Mouse (Mus musculus): ENCODE measurements around the gene Tmem52b. TPM values are rescaled to one million over a fixed set of nuclear protein-coding genes. Genes with fewer than 3 reads are reported as not detected.

Tmem52b gene
- total and polyA plus RNA-seq, 2 experiments from 2014 or later, result not detected

DNA sequence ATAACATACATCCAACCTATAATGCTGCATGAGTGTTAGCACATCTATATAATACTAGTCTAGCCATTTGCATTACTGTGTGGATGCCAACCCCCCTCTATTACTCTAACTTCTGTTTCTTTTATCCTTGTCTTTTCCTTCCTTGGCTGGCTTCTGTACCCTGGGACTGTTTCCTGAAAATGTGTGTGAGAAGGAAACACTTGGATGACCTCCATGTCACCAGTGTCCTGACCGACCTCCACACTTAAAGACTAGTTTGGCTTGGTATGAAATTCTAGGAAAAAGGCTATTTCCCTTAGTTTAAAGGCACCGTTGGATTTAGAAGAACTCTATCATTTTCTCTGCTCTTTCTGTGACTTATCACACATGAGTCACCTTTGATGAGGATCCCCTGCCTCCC, 15.1 kb downstream of the Tmem52b start:
- ATAC-seq (ENCODE audit: low FRiP score) (no peak), DNase-seq (ENCODE audit: low spot score) (no peak)
- no peak overlapping the region for H3K4me3 ChIP-seq (ENCODE audit: low read depth, low read length)
- no peaks in the 10 kb centered on the region for H3K9me3 ChIP-seq (ENCODE audit: low read length)
- no peaks in the 10 kb centered on the region for H3K36me3 ChIP-seq (ENCODE audit: insufficient read depth, low read length)
- H3K4me1 ChIP-seq (ENCODE audit: insufficient read depth, low read length), result no peaks in the 10 kb centered on the region
- H3K27ac ChIP-seq (ENCODE audit: low read depth, low read length), result no peak overlapping the region
- no peak overlapping the region for H3K9ac ChIP-seq (replicated peaks; ENCODE audit: low read length, poor library complexity, severe bottlenecking)
- no peak for TF ChIP-seq CTCF (IDR thresholded peaks at IDR 0.05)
- WGBS, result 85% methylated on average over 2 of the region's 2 CpGs
- no peaks in the 10 kb centered on the region for H3K27me3 ChIP-seq (ENCODE audit: insufficient read depth, low read length)
- H3K4me2 ChIP-seq (ENCODE audit: low read depth, low read length, poor library complexity, severe bottlenecking), result no peak overlapping the region

DNA sequence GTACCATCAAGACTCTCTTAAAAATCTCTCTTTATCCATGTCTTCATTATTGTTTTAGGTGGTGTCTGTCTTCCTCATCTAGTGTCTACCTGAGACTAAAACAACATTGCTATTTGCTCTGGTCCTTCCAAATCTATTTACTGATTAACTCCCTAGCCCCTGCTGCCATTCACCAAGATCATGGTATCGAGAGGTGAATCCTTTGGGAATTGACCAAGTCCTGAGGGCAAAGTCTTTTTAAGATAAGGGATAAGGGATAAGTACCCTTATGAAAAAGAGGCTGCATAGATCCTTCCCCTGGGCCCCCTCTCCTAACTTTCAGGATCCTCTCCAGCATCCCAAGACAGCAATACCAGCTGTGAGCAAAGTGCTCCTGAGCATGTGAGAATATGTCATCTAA, 17.2 kb downstream of the Tmem52b start:
- H3K27me3 ChIP-seq (ENCODE audit: insufficient read depth, low read length), result no peaks in the 10 kb centered on the region
- TF ChIP-seq CTCF (IDR thresholded peaks at IDR 0.05), result no peak
- no peak overlapping the region for H3K27ac ChIP-seq (ENCODE audit: low read depth, low read length)
- no peak overlapping the region for H3K4me2 ChIP-seq (ENCODE audit: low read depth, low read length, poor library complexity, severe bottlenecking)
- no peak overlapping the region for H3K9ac ChIP-seq (replicated peaks; ENCODE audit: low read length, poor library complexity, severe bottlenecking)
- no peaks in the 10 kb centered on the region for H3K36me3 ChIP-seq (ENCODE audit: insufficient read depth, low read length)
- no peak for ATAC-seq (ENCODE audit: low FRiP score)
- no peak for DNase-seq (ENCODE audit: low spot score)
- H3K4me3 ChIP-seq (ENCODE audit: low read depth, low read length), result no peak overlapping the region
- 74% methylated on average over 1 of the region's 1 CpGs for WGBS
- no peaks in the 10 kb centered on the region for H3K9me3 ChIP-seq (ENCODE audit: low read length)
- H3K4me1 ChIP-seq (ENCODE audit: insufficient read depth, low read length), result no peaks in the 10 kb centered on the region

- DNase-seq (ENCODE audit: low spot score), result no peak
- no peak for ATAC-seq (ENCODE audit: low FRiP score)
- TF ChIP-seq CTCF (IDR thresholded peaks at IDR 0.05), result no peak
- Histone ChIP-seq H3K9me3 (ENCODE audit: low read length) (no peaks in the 10 kb centered on the region), H3K4me1 (ENCODE audit: insufficient read depth, low read length) (peaks cover 6% of the 10 kb centered on the region; the same call in 1 of the 2 replicates), H3K4me3 (ENCODE audit: low read depth, low read length) (no peak overlapping the region), H3K27me3 (ENCODE audit: insufficient read depth, low read length) (no peaks in the 10 kb centered on the region), H3K36me3 (ENCODE audit: insufficient read depth, low read length) (no peaks in the 10 kb centered on the region), H3K4me2 (ENCODE audit: low read depth, low read length, poor library complexity, severe bottlenecking) (no peak overlapping the region), H3K9ac (replicated peaks; ENCODE audit: low read length, poor library complexity, severe bottlenecking) (no peak overlapping the region), H3K27ac (ENCODE audit: low read depth, low read length) (no peak overlapping the region)
Observed at GRCm38 (mm10) chr6:129530261-129530660, 17.9 kb downstream of the Tmem52b start.

DNA sequence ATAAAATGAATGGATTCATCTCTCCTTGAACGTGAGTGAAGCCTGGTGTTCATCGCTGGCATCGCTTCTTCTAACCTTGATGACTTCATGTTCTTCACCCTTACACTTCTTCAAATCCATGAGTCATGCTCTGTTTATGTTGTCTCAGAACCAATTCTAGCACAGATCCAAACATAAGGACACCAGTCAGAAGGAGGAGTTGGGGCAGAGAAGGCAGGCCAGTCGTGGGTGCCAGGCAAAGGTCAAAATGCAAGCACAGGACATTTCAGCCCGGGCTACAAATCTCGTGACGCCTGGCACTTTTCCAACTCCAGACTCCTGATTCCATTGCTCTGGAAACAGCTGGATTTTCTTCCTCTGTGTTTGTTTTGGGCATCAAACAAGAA, 20.2 kb downstream of the Tmem52b start:
- H3K9ac ChIP-seq (replicated peaks; ENCODE audit: low read length, poor library complexity, severe bottlenecking), result peak overlapping the region; percentile 90
- peak; percentile 54 for TF ChIP-seq CTCF (IDR thresholded peaks at IDR 0.05)
- peaks cover 5% of the 10 kb centered on the region; the same call in 1 of the 2 replicates for H3K36me3 ChIP-seq (ENCODE audit: insufficient read depth, low read length)
- peaks cover 13% of the 10 kb centered on the region for H3K4me1 ChIP-seq (ENCODE audit: insufficient read depth, low read length)
- peak overlapping the region; percentile 82 for H3K4me3 ChIP-seq (ENCODE audit: low read depth, low read length)
- peak; percentile 69 for DNase-seq (ENCODE audit: low spot score)
- no peaks in the 10 kb centered on the region for H3K27me3 ChIP-seq (ENCODE audit: insufficient read depth, low read length)
- peak overlapping the region; percentile 82 for H3K27ac ChIP-seq (ENCODE audit: low read depth, low read length)
- H3K4me2 ChIP-seq (ENCODE audit: low read depth, low read length, poor library complexity, severe bottlenecking), result peak overlapping the region; percentile 67
- peak; percentile 42 for ATAC-seq (ENCODE audit: low FRiP score)
- no peaks in the 10 kb centered on the region for H3K9me3 ChIP-seq (ENCODE audit: low read length)
- WGBS, result 26% methylated on average over 7 of the region's 7 CpGs

- Histone ChIP-seq H3K9ac (replicated peaks; ENCODE audit: low read length, poor library complexity, severe bottlenecking) (peak within 1 kb of the TSS; percentile 90), H3K4me1 (ENCODE audit: insufficient read depth, low read length) (peaks cover 13% of the 10 kb centered on the region), H3K27me3 (ENCODE audit: insufficient read depth, low read length) (no peaks in the 10 kb centered on the region), H3K4me2 (ENCODE audit: low read depth, low read length, poor library complexity, severe bottlenecking) (peak within 1 kb of the TSS; percentile 67), H3K4me3 (ENCODE audit: low read depth, low read length) (peak within 1 kb of the TSS; percentile 82), H3K36me3 (ENCODE audit: insufficient read depth, low read length) (peaks cover 11% of the 10 kb centered on the region; the same call in 1 of the 2 replicates), H3K9me3 (ENCODE audit: low read length) (no peaks in the 10 kb centered on the region), H3K27ac (ENCODE audit: low read depth, low read length) (peak within 1 kb of the TSS; percentile 82)
- peak; percentile 86 for ATAC-seq (ENCODE audit: low FRiP score)
- no peak for TF ChIP-seq CTCF (IDR thresholded peaks at IDR 0.05)
- under 1% methylated on average over 55 of the region's 55 CpGs for WGBS
- DNase-seq (ENCODE audit: low spot score), result peak; percentile 85
Observed at GRCm38 (mm10) chr6:129532942-129533860, 20.8 kb downstream of the Tmem52b start, which contains the start of gene Gabarapl1. Gabarapl1 (plus strand) TSS chr6:129533160.

- Histone ChIP-seq H3K9me3 (ENCODE audit: low read length) (no peaks in the 10 kb centered on the region), H3K4me2 (ENCODE audit: low read depth, low read length, poor library complexity, severe bottlenecking) (peak overlapping the region; percentile 67), H3K36me3 (ENCODE audit: insufficient read depth, low read length) (peaks cover 20% of the 10 kb centered on the region), H3K27me3 (ENCODE audit: insufficient read depth, low read length) (no peaks in the 10 kb centered on the region), H3K4me3 (ENCODE audit: low read depth, low read length) (peak overlapping the region; percentile 82), H3K4me1 (ENCODE audit: insufficient read depth, low read length) (peaks cover 13% of the 10 kb centered on the region), H3K27ac (ENCODE audit: low read depth, low read length) (peak overlapping the region; percentile 82), H3K9ac (replicated peaks; ENCODE audit: low read length, poor library complexity, severe bottlenecking) (peak overlapping the region; percentile 90)
- ATAC-seq (ENCODE audit: low FRiP score) (peak; percentile 55), DNase-seq (ENCODE audit: low spot score) (peak; percentile 68)
- TF ChIP-seq CTCF (IDR thresholded peaks at IDR 0.05), result no peak
- 3% methylated on average over 9 of the region's 9 CpGs for WGBS
Observed at GRCm38 (mm10) chr6:129534057-129534456, 21.7 kb downstream of the Tmem52b start.

All from midbrain, postnatal 0 days (tissue).